33 mouse cellular contexts compared by ENCODE assay signal in the genomic region with DNA sequence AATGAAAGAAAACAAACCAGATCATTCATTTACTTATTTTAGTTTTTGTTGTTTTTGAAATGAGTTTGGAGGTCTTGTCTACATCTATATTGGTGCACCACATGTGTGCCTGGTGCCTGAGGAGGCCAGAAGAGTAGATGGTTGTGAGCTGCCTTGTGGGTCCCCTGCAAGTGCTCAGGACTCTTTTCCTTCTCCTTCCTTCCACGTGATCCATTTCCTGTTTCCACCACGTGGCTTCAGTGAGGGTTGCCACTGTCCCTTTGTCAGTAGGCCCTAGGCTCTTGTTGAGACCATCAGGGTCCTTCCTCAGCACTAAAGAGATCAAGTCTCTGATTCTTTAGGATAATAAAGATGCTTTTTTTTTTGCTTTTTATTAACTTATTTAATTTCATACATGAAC. TPM values are rescaled to one million over a fixed set of nuclear protein-coding genes. Genes with fewer than 3 reads are reported as not detected.
"Had no signal": no experiment of that assay in that cellular context is flagged by ENCODE, and none has a peak within 500 bp of the region (broad histone marks: within the 10 kb centered on the region; RNA-seq: fewer than 3 reads in every experiment).

No protein-coding gene starts in this region.

- H3K4me3 ChIP-seq: embryonic facial prominence, embryonic 10.5 days; embryonic facial prominence, embryonic 12.5 days; embryonic facial prominence, embryonic 13.5 days; embryonic facial prominence, embryonic 15.5 days; erythroblast, embryonic 14.5 days; forebrain, embryonic 10.5 days; forebrain, embryonic 12.5 days; forebrain, embryonic 13.5 days; forebrain, embryonic 15.5 days; gastrocnemius, adult 2 months; heart, adult 2 months had no signal

- H3K9ac ChIP-seq: embryonic facial prominence, embryonic 12.5 days; embryonic facial prominence, embryonic 13.5 days; embryonic facial prominence, embryonic 15.5 days; forebrain, embryonic 12.5 days; forebrain, embryonic 13.5 days; forebrain, embryonic 15.5 days; forebrain, postnatal 0 days had no signal

- H3K4me2 ChIP-seq: embryonic facial prominence, embryonic 12.5 days; embryonic facial prominence, embryonic 13.5 days; embryonic facial prominence, embryonic 15.5 days; forebrain, embryonic 12.5 days; forebrain, embryonic 13.5 days; forebrain, embryonic 15.5 days had no signal

- H3K9me3 ChIP-seq: embryonic facial prominence, embryonic 15.5 days; forebrain, embryonic 15.5 days had no signal

- H3K27ac ChIP-seq: embryonic facial prominence, embryonic 10.5 days; embryonic facial prominence, embryonic 12.5 days; embryonic facial prominence, embryonic 13.5 days; embryonic facial prominence, embryonic 15.5 days; forebrain, embryonic 10.5 days; forebrain, embryonic 12.5 days; forebrain, embryonic 13.5 days; forebrain, embryonic 15.5 days; gastrocnemius, adult 2 months; heart, adult 2 months had no signal

- DNase-seq: cerebellum, adult 8-10 months; cerebellum, adult 9-10 months; cerebellum, adult 9-11 months; cerebellum, postnatal 10 days; cerebellum, postnatal 14 days; cerebellum, postnatal 25 days; cerebellum, postnatal 36 days; embryo, embryonic 11 days; forebrain, postnatal 0 days; gastrocnemius, adult 2 months; gastrocnemius, postnatal 10 days; gastrocnemius, postnatal 14 days; gastrocnemius, postnatal 25 days; gastrocnemius, postnatal 36 days; heart, adult 18-20 months; heart, adult 2 months had no signal

- H3K4me1 ChIP-seq: embryonic facial prominence, embryonic 10.5 days; embryonic facial prominence, embryonic 12.5 days; embryonic facial prominence, embryonic 13.5 days; embryonic facial prominence, embryonic 15.5 days; forebrain, embryonic 10.5 days; forebrain, embryonic 12.5 days; forebrain, embryonic 13.5 days; forebrain, embryonic 15.5 days had no signal

- H3K36me3 ChIP-seq: embryonic facial prominence, embryonic 10.5 days; embryonic facial prominence, embryonic 12.5 days; embryonic facial prominence, embryonic 13.5 days; embryonic facial prominence, embryonic 15.5 days; forebrain, embryonic 10.5 days; forebrain, embryonic 12.5 days; forebrain, embryonic 15.5 days had no signal

- H3K27me3 ChIP-seq: embryonic facial prominence, embryonic 12.5 days; embryonic facial prominence, embryonic 13.5 days; embryonic facial prominence, embryonic 15.5 days; forebrain, embryonic 12.5 days; forebrain, embryonic 13.5 days; forebrain, embryonic 15.5 days had no signal

RNA-seq across cellular contexts. Expression of gene Nsg2, which starts 15.5 kb away (rescaled TPM):
- total RNA-seq: gastrocnemius, adult 18-20 months; gastrocnemius, adult 2 months; granulocyte monocyte progenitor cell, adult 5-6 weeks had no signal
- polyA plus RNA-seq: erythroblast, embryonic 14.5 days had no signal

RNA-seq across cellular contexts. Expression of gene 4930524B15Rik, which starts 19.4 kb away (rescaled TPM):
- total RNA-seq: common myeloid progenitor, adult 5-6 weeks; gastrocnemius, adult 18-20 months; gastrocnemius, adult 2 months; gastrocnemius, adult 8-10 months; gastrocnemius, postnatal 10 days; gastrocnemius, postnatal 14 days; gastrocnemius, postnatal 25 days; gastrocnemius, postnatal 36 days; gastrocnemius, postnatal 4 days; granulocyte monocyte progenitor cell, adult 5-6 weeks; heart, adult 18-20 months; heart, adult 2 months; heart, adult 8-10 months had no signal
- polyA plus RNA-seq: embryonic facial prominence, embryonic 11.5 days; embryonic facial prominence, embryonic 14.5 days; embryonic facial prominence, embryonic 15.5 days; erythroblast, embryonic 14.5 days; heart, adult 2 months had no signal
